Mouse (Mus musculus): ENCODE measurements around the gene 4921507P07Rik. TPM values are rescaled to one million over a fixed set of nuclear protein-coding genes. Genes with fewer than 3 reads are reported as not detected.

4921507P07Rik gene
- under 1 TPM in 1 of 2 experiments, not detected in 1; 0.45 TPM for polyA plus RNA-seq (2017; shearing (Covaris generic))

DNA sequence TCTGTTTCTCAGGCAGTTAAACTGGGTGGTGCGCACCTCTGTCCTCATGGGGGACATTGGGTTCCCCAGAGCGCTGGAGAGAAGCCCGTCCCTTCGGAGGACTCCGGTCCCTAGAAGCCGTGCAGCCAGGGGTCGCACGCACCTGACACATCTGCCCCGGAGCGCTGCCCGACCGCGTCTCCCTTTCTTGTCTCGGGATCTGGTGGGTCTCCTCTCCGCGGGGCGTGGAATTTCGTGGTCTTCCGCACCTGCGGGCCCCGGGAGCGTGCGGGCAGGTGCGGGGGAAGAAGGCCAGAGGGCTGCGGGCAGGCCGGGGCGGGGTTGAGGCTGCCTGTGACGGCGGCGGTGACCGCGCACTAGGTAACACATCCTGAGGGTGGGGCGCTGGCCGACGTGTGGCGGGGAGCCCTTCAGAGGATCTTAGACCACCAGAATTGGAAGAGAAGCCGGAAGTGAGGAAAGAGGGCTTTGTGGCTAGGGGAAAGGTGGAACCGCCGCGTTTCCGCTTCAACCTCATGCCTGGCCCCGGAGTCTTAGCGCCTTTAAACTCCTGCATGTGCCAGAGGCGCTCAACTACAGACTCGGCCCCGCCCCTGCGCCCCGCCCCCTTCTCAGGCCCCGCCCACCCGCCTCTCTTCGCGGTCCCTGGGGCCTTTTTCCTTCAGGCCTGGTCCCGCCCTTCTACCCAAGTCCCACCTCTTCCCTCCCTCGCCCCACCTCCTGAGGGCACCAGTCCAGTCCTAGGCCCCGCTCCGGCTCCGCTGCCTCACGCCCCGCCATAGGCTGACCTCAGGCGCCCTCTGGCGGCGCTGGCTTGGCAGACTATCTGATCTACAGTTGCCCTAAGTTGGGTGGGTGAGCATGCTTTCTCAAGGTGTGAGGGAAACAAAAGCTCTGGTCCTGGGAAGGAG is at the start of gene 4921507P07Rik:
Gene 4921507P07Rik, minus strand, starts transcription at position 332 of the 911 bp plus-strand sequence.

DNA sequence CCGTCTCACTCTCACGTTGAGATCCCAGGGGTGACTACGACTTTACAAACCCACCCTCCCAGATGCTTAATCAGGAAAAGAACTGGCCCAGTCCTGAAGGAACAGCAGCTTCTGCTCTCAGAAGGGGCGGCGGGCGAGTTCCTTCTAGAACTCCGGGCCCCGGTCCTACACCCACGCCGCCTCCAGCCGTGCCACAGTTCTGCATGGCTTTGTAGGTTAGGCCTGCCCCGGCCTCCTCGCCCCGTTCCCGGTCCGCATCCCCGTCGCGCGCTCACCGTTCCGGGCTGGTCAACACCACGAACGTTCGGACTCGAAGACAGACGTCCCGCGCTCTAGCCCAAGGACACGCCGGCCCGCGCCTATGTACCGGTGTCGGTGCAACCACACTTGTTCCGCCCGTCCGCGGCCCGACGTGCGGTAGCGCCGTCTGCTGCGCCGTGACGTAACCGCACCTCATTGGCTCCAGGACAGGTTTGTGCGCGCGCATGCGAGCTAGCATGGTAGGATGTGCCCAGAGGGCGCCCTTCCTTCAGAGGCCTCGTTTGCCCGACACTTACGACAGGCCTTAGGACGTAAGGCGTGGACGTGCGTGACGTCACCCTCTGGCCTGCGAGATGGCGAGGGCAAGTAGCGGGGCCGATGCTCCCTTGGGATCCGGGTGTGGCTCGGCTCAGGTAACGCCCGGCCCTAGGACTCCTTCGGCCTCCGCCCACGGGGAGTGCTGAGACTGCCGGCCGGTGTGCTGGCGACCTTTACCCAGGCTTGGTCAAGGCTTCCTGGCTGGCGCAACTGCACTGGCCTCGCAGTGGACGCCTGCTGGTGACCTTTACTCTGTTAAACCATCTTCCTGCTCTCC is 30.1 kb downstream of the 4921507P07Rik start, which contains the start of gene Cycs:
Gene Cycs, minus strand, starts transcription at position 398 of the 856 bp plus-strand sequence.

Other genes starting within 250 kb of the 4921507P07Rik start
- 10 to 100 TPM; 20.6 to 93.7 TPM for gene Osbpl3, start 140.4 kb downstream of the 4921507P07Rik start, polyA plus RNA-seq (2017; shearing (Covaris generic))
- gene Cycs, start 30.1 kb downstream of the 4921507P07Rik start, polyA plus RNA-seq (2017; shearing (Covaris generic)): 10 to 100 TPM; 23.8 to 29.6 TPM
- gene Npvf, start 57.8 kb upstream of the 4921507P07Rik start, polyA plus RNA-seq (2017; shearing (Covaris generic)): not detected

All from activated CD4-positive, CD25-positive, alpha-beta regulatory T cell (primary cell).